Mouse (Mus musculus) yolk sac, embryonic 10.5 days (tissue): ENCODE results near the gene Snap91.
A peak's percentile ranks its signal among the peaks of the same experiment; 100 is the strongest.

ENCODE experiments used
- DNase-seq: peaks from one replicate; pipeline ENCODE4 v3.0.0-alpha.2; 2017; ENCODE audit warnings: low spot score

Snap91 gene

DNA sequence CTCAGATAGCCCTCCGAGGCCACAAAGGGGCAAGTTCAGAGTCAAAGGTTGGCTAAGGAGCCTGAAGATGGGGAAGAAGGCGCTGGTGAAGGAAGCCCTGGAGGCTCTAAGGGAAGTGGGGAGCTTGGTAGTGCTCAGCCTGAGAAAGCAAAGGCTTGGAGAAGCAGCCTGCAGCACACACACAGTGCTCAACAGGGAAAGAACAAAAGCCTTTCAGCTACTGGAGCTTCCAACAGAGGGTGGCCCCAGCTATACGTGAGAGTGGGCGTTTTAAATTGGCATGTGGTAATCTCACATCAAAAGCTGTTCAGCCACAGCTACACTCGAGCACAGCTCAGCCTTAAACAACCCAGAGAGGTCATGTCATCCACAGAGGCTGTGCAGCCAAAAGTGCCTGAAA lies 67.1 kb downstream of the Snap91 start:
- DNase-seq, result no peak

DNA sequence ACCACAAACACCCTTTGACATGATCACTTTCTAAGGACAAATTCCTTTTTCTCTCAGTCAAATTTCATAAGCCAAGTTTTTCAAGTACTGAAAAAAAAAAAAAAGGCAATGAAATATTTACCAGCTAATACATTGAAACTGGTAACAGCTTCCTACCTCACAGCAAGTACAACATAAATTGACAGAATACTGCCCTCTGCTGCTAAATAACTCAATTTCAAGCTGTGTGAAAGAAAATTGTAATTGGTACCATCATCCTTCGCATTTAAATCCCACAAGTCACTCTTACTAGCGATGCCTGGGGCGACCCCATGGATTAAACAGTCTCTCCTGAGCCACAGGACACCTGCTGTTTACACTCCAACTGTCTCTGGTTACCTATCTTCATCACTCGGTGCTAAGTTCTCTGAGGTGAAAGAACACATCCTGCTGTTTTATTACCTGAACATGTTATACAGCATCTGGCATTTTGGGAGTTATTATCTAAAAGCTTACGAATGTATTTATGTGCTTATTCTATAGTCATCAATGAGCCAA lies 69.7 kb downstream of the Snap91 start:
- no peak for DNase-seq

DNA sequence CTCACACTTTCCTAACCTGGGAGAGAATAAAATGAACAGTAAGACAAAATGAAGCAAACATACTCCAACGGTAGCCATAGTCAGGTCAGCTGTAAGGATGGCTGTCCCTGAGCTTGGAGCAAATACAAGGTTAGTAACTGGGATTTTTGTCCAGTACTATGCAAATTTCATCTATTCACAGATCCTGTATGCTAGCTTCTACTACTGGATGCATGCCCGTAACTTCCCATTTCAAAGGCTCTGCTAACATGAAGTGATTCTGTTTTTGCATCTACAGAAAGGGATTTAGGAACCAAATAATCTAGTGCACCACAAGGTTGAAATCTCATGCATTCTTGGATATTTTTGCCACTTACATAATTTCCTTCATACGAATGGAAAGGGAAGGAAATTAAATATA lies 70.2 kb downstream of the Snap91 start:
- DNase-seq, result no peak

DNA sequence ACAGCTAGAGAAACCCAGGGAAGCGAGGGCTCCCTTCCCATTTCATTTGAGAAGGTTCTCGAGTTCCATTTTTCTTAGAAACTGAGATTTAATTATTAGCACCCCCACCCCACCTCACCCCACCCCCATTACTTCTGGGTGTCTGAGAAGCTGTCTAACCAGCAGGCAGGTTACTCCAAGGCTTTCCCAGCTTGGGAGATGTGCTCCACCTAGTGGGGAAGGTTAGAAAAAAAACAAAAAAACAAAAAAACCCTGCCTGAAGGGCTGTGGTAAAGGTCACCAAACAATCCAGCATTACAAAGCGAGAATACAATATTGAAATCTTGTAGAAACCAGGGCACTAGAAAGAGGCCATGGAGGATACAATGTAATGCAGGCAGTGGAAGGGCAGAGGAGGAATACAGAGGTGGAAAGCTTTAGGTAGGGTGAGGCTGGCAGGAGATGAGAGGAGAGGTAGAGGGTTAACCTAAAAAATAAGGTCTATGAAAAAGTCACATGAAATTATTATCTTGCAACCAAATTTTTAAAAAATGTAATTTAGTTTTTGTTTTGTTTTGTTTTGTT lies 79.8 kb downstream of the Snap91 start:
- DNase-seq, result peak; percentile 19

DNA sequence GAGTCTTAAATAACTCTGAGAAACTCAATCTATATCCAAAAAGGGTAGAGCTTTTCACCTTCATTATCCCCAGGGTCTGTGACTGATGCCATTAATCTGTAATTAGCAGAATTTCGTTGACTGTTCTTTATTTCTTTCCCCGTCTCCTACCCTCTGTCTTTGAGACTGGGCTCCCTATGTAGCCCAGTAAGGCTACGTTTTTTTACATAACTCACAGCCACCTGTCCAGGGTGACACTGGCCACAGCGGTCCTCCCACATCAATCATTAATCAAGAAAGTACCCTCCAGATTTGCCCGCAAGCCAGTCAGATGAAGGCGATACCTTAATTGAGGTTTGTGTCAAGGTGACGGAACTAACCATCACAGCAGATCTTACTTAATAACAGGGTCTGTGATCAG lies 81.4 kb downstream of the Snap91 start:
- no peak for DNase-seq

DNA sequence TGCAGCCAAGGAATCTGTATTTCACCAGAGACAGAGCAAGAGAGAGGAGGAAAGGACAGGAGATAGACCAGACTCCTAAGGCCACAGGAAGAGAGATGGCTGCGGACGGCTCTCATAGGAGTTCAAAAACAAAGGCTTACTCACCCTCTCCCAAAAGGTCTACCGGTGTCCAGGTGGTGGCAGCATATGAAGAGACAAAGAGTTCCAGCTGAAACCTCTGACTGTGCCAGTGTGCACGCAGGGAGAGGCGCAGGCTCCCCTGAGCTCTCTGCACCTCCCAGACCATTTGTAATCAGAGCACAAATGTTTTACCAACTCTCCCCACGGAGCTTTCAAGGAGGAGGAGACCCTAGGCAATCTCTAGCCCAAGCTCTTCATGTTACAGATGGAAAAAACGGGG lies 81.8 kb downstream of the Snap91 start:
- no peak for DNase-seq

DNA sequence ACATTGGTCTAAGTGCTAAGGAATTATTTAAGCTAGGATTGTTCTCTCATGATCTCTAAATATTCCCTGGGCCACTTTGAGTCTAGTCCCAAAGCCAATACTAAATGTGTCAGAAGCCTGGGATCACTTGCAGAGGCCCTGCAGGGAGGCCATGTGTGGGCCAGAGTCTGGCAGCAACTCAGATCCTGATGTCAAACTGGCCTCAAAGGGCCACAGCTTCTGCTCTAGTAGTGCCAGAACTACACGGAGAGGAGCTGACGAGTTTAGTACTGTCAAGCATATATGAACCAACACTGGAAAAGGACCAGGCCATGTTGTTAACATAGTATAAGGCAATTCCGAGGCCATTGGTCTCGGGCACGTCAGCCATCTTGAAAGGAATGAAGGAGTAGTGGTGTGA lies 82.3 kb downstream of the Snap91 start:
- no peak for DNase-seq

DNA sequence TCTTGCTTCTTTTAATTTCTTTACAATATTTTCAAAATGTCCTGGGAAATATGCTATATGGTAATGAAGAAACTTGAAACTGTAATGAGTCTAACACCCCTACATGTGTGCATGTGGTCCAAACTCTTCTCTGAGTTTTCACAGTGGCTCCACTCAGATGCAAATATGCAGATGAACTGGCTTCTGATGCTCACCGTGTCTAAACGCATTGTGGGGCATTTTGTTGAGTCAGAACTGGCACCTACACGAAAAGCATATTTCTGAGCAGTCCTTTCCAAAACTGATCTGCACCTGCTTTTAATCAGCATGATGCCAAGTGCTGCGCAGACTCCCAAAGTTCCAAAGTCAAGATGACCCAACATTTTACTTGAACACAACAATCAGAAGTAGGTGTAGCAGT lies 82.9 kb downstream of the Snap91 start:
- no peak for DNase-seq

DNA sequence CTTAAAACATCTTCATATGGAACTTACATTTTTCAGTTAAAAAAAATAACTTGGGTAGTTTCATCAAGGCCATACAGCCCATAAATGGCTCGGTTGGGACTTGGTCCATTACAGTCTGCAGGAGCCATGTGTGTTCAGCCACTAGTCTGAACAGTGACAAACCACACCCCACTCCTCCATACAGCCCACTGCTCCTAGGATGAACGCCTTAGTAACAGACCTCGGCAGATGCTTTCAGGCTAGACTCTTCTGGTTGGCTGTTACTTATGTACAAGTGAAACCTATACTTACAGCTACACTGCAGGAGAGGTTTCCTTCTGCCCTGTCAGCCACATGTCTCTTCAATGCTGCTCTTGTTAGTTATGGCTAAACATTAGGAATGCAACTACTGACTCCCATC lies 85.2 kb downstream of the Snap91 start:
- DNase-seq, result no peak

DNA sequence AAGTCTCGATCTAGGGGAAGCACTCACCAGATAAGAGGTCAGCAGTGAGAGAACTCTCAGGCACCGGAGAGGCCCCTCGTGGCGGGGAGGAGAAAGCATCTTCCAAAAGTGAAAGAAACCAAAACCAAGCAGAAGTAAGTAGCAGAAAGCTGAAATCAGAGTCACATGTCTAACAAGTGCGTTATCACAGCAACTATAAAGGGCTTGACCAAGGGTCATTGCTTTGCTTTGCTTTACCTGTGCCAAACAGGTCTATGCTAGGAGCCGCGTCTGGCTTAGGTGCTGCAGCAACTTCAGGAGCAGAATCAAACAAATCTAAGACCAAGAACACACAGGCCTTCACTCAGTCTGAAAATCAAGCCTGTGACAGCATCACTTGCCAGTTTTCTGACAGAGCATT lies 88.5 kb downstream of the Snap91 start:
- no peak for DNase-seq

DNA sequence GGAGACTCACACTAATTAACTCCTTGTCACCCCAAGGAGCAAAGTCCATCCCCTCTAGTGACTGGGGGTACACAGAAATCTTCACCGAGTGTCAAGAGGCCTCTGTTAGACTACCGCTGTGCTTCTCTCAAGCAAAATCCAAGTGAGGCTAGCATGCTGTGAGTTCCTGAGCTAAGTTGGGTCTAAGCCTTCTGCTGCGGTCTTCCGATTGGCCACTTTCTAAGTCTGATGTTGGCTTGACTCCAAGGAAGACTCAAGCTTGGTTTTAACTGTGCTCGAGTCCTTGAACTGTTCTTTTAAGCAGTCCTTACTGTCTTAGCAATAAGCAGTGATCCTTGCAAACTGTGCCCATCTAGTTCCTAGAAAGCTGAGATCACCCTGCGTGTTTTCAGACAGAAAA lies 91.3 kb downstream of the Snap91 start:
- DNase-seq, result no peak

DNA sequence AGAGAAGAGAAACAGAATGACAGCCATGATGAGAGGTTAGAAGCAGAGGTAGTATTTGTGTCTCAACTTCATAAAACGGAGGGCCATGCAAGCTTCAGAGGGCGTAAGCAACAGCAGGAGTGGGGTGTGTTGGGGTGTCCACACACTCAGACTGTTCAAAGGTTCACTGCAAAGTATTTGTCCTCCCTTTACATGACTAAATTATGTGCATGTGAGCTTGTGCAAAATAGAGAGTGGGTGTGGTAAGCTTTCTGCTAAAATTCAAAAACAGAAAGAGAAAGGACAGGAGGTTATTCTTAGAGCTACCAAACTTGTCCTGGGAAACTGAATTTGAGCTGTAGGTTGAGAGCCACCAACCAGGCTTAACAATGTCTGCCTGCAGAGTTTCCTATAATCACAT lies 97.6 kb downstream of the Snap91 start:
- DNase-seq, result no peak

DNA sequence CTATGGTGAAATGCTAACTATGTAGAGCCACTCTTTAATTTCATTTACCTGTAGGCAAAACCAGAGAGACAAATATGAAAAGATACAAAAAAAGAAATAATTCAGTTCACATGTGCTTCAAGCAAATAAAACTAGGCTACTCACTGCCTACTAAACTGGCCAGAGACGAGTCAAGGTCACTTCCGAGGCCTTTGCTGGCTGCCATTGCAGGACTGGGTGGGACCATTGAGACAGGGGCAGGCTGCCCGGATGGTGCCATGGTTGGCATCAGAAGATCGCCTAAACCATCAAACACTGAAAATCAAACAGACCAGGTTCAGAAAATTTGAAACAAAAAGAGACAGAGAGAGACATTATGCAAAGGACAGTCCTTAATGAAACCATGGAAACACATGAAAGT lies 99.0 kb downstream of the Snap91 start:
- no peak for DNase-seq

DNA sequence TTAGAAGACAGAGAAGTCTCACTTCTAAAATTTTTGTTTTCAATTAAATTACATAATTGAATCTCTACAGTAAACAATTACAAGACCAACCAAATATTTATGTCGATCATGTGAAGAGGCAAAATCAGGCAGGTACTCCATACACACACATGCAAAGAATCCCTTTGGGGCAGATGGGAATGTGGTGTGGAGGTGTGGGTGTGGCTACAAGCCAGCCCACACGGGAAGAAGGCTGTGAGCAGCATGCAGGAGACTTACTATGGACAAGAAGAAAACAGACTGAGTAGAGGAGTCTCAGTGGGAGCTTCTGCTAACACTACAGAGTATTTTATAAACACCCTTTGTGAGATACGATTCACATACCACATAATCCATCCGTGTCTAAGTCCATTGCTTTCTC lies 102.2 kb downstream of the Snap91 start:
- DNase-seq, result no peak

DNA sequence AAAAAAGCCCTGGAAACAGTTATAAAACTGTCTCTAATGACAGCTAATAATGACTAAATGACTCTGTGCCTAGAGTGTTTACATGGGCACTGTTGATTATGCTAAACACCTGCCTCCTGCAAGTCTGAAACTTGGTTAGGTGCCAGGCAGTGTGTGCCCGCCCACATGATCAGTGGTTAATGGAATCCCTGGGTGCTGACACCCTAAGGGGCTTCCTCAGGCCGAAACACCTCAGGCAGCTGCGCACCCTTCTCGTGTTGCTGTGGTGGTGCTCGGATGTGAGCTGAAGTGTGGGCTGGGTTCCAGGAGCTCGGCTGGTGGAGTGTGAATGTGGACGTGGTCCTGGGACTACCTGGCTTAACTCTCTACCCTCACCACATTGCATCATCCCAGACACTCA lies 103.1 kb downstream of the Snap91 start:
- no peak for DNase-seq

DNA sequence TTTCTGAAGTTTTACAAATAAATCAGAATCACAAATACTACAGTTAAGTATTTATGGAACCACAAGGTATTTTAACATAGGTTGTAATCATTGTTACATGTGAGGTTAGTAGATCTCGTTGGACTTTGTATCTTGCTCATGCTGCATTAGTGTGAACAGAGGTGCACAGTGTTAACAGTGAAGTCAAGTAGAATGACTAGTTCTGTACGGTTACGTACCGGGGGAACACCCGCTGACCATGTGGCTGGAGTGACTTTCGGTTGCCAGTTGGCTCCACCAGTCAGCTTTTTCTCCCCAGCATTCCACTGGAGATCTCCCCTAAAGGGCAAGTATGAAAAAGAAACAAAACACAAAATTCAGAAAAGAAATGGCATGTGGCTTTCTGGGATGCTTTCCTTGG lies 105.1 kb downstream of the Snap91 start:
- DNase-seq, result no peak

DNA sequence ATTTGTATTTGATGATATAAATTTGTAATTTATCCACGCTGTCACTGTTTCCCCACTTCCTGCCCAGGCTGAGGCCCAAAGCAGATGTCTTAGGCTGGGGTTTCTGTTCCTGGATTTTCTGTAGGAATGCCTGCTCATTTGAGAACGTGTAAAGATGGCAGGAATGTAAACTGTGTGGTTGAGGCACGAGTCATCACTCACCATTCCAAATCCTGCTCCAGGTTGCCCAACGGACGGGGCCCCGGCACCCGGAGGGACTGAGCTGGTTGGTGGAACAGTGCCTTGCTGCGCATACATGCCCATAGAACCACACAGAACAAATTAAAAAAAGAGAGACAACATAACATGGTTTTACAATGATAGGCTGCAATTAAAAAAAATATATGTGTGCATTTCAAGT lies 106.5 kb downstream of the Snap91 start:
- no peak for DNase-seq

DNA sequence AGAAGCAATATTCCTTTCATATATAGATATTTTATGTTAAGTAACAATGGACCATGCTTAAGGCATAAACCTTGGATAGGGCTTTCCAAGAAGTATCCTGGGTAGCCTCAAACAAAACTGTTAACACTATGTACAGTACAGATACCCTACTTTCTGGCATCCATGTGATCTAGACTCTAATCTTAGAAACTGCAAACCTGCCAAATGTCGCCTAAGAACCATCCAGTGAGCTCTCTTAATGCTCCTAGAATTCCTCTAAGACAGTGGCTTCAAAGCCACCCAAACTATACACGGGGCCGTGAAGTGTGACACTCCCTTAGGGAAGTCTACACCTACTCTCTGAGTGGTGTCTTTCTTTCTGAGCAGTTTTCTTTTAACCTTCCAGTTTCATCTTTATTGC lies 107.6 kb downstream of the Snap91 start:
- DNase-seq, result no peak

DNA sequence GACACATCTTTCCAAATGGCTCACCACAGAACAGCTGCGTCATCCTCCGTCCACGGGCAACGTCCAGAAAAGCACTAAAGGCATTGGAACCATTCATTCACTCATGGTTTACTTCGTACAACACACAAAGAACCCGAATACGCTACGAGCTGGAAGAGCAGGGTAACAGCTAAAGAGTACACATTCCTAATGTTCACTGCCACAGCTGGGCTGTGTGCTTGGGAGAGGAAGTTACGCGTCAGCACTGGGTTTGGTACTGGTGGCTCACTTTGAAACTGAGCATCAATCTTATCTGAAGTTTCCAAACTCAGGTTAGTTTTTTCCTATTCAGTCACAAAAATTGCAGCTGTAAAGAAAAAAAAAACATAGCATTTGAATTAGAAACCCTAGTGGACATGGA lies 113.5 kb downstream of the Snap91 start:
- DNase-seq, result no peak

DNA sequence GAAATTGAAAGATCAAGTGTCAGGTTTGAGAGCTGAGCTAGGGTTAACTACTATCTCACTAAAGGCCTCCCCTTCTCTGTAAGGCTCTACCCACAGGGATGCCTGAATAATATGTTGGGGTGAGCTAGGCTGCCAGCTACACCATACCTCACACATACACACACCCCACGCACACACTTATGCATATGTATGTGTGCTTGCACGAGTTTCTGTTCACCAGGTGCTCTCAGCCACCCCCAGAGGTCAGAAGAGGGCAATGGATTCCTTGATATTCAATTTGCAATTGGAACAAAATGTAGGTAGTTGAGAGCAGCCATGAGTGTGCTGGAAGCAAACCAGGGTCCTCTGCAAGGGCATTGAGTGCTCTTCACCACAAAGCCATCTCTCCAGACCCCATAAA lies 116.5 kb downstream of the Snap91 start:
- DNase-seq, result no peak

DNA sequence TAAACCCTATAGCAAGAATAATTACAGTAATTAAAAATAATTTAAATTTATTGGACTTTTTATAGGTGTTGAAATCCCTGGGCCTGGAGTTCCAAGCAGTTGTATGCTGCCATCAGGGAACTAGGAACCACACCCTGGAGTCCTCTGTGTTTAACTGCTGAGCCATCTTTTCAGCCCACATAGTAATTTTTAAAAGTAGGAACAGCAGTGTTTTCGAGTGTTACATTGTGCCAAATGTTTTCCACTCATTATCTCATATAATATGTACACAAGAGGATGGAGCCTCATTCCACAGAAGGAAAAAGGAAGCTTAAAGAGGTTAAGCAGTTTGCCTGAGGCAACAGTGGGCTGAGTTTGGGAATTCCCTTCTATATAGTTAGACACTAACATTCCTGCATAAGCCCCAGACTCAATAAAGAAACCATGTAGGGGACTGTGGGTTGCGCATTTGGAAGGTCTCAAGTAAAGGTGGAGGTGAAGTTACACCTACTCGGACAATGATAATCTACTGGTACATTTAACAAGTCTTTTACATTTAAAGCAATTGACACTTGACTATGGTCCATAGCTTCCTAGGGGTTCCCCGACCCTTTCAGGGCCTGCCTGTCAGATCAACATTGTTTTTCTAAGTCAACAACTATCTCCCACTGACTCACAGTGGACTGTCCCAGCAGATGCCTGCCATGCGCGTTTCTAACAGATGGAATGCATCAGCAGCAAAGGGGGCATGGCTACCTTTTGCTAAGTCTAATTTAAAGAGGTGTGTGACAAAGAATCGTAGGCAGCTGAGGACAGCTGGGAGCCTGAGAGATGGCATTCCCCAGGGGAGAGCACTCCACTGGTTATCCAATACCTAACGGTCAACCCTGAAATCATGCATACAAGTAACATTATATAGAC lies 117.7 kb downstream of the Snap91 start:
- DNase-seq, result no peak

DNA sequence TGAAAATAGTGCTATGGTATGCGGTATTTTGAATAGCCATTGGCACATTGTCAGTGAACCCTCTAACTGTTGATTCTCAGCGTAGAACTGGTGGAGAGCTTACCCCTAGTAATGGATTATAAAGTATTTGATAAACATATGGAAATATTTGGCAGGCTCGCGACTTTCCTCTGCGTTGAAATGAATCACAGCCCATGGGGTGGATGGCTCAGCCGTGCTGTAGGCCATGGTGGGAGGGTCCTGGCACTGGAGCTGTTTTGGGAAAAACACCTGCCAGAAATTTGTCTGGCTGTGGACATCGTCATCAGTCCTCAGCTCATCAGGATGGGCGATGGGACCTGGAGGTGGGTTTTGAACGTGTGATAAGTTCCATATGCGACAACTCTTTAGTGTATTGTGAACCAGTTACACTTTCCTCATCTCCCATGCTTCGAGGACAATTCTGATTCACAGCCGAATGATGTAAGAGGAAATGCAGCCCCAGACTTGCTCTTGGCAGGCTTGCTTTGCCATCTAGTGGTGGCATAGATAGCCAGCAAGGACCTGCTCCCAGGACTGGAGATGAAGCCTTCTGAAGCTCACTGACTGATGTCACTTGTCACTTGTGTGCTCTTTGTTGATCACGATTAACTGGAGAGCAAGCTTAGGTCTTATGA lies 134.4 kb downstream of the Snap91 start:
- DNase-seq, result peak; percentile 23

DNA sequence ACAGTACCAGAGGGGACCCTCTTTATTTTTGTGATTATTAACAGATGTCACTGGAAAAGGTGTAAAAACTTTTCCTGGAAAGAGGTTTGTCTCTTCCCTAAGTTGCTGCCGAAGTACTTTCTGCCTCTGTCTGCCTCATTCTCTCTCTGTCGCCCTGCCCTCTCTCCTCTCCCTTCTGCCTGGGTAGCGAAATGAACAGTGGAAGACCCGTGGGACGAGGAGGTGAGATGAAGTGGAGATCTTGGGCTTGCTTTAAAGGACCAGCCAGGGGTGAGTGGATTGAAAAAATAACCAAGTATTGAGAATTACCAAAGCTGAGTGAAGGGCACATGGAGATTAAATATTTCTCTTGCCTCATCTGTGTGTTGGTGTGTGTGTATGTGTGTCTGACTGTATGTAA lies 136.4 kb downstream of the Snap91 start:
- DNase-seq, result peak; percentile 4
